Mouse (Mus musculus): ENCODE measurements around the gene Itga11.
"Not testable (repeated sequence)": the region's sequence is repeated elsewhere in the genome, so short reads cannot be mapped to it uniquely, and the experiment has no call there.

Itga11 gene

DNA sequence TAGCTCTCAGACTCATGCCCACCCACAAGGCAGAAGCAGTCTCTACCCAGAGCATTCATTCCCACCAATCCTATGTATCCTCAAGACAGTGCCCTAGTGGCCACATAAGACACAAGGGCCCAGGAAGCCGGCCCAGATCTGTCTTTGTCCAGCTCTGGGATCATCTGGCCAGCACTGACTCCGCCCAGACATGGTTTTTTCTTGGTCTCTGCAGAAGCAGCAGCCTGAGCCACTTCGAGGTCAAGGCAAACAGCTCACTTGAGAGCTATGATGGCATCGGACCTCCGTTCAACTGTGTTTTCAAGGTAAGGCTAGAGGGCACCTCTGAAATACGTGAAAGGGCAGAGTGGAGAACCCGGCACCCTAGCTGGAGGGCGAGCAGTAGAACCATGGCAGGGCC lies 95.1 kb downstream of the Itga11 start:
- no peak for DNase-seq

DNA sequence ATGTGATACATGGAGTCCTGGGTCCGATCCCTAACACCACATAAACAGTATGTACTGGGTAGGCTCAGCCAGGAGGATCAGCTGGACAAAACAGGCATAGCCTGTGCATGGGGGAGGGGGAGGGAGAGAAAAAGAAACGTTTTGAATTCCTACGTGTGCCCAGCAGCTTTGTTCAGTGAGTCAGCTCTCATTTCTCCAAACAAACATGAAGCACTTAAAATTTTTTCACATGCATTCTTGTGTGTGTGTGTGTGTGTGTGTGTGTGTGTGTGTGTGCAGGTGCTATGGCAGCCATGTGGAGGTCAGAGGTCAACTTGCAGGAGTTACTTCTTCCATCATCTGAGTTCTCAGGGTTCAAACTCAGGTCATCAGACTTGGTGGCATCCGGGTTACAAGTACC lies 97.8 kb downstream of the Itga11 start:
- DNase-seq: no peak

DNA sequence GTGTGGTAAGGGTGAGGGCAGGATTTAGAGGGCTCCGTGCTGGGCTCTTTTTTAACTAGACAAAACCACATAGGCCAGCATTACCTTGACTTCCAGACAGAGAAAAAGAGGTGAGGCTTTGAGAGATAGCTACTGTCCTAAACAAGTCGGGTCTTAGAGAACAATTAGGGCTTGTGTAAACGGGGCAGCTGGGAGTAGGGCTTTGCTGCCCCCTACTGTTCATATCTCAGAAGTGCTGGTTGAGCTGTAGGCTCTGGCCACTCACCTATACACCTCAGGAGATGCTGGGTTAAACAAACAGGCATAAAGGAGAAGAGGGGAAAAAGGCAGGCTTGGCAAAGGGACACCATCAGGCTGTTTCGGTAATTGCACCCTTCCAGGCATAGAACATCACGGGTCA lies 99.8 kb downstream of the Itga11 start:
- peak; percentile 54 for DNase-seq

DNA sequence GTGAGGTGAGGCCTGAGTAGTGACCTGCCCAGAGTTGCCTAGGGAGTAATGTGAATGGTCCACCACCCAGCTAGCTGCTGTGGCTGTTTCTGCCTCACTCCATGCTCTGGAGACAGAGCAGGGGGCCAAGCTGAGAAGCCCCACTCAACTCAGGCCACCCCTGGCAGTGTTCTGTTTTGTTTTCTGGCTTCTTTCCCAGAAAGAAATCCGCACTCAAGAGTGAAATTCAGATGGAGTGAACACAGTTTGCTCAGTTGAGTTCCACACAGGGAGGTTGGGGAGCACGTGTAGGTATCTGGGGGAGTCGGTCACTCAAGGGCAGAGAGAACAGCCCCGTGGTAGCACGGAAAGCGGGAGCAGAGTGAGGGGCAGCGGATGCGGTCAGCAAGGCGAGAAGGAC lies 101.1 kb downstream of the Itga11 start:
- no peak for DNase-seq

DNA sequence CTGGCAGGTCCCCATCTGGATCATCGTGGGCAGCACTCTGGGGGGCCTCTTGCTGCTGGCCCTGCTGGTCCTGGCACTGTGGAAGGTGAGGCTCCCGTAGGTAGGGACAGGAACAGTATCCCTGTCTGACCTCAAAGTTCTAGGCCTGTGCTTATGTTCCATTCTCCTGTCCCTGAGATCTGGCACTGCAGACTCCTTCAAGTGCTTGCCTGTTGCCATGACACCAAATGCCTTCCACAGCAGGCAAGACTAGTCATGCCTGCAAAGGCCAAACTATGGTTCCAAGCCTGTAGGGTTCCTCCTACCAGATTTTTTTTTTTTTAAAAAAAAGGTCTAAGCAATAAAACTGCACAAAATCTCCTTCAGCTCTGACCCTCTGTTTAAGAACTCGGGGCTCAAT lies 104.3 kb downstream of the Itga11 start:
- DNase-seq: no peak

DNA sequence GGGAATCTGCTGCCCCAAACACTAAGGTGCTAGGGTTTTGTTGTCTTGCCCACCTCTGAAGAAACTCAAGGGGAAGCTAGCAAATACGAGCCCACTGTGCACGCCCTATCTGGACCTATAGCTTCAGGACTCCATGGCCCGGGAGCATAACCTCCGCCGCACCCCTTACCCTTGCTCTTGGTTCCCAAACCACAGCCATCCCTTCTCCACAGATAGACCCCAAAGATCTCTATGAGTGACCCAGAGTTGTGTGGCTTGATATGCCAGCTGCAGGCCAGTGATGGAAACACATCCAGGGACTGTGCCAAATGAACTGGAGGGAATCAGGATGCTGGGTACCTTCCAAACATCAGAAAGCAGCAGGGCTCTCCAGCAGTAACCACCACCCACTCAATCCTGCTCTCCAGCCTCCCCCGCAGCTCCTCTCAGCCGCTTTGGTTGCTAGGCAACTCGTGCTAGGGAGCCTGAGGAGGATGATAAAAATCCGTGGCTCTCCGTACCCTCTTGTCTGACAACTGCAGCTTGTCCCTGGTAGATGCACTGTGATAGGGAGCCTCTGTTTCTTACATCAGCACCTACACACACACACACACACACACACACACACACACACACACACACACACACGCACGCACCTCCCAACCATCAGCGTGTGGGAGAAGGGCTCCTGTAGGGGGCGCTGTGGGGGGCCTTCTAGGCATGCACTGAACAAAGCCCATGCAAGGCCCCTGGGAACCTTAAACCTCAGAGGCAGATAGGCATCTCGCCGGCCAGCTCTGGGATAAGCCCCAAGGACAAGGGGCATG lies 105.6 kb downstream of the Itga11 start:
- peak; percentile 46 for DNase-seq

DNA sequence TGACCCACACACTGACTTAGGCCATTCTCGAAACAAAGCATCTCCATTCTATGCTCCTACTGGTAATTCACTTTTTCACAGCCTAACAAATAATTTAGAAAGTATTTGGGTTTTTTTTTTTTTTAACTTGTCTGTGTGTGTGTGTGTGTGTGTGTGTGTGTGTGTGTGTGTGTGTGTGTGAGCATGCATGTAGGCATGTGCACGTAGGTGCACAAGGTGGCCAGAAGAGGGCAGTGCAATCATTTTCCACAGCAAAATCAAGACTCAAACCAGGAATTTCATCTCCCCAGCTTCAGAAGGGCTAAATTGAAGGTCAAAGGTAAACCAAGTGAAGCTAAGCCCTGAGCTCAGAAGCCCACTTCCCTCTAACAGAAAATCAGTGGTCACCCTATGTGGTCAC lies 106.6 kb downstream of the Itga11 start:
- DNase-seq: no peak

DNA sequence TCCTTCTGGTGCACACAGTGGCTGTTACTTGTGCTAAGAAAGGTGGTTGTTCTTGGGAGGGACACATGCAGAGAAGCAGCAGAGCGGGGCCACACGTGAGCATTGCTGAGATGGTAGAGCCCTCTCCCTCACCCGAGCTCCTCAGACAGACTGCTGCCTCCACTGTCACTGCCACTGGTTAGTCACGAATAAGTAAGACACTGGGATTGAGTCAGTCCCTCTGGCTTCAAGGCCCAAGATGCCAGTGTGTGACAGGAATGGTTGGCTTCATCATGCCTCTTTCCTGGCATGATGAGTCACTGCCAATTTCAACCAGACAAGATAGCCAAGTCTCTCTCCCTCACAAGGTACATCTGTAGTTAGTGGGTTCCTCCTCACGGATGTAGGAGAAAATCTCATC lies 109.1 kb downstream of the Itga11 start:
- no peak for DNase-seq

DNA sequence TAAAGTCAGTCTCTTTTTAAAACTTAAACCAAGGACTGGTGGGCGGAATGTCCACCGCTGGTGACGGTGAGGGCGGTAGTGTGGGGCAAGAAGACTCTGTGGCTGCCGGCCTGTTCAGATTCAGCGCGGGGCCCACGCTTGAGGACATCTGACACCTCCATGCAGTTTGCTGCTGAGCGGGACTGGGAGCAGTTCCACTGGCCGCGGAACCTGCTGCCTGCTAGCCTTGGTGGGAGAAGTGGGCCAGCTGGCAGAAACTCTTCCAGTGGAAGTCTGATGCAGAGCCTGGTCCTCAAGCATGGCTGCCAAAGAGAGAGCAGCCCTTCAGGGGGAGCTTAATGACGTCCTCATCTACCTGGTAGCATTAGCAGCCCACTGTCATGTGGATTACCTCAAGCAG lies 112.2 kb downstream of the Itga11 start:
- no peak for DNase-seq

DNA sequence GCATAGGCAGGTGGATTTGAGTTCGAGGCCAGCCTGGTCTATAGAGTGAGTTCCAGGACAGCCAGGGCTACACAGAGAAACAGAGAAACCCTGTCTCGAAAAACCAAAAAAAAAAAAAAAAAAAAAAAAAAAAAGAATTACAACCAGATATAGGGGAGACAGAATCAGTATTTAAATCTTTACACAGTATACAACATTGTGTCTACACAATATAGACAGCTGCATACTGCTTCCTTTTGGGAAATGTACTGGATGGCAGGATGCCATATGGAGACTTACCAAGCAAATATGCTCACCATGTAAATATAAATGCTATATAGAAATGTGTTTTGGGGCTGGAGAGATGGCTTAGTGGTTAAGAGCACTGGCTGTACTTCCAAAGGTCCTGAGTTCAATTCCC lies 121.6 kb downstream of the Itga11 start:
- DNase-seq: not testable (repeated sequence)

DNA sequence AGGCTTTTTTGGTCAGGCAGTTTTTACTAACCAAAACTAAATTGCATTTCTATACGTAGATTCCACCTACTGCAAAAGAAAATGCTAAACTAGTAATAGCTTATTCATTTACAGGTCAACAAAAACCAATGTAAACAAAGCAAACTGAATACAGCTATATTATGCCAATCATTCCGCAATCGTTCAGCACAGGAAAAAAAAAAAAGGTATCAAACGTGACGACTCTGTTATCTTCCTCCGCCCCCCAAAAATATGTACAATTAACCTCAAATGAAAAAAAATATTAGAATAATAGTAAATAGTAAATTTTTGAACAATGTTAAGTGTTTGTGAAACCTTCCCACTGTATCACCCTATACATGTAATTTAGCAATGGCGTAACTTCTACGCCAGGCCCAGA lies 132.5 kb downstream of the Itga11 start:
- no peak for DNase-seq

DNA sequence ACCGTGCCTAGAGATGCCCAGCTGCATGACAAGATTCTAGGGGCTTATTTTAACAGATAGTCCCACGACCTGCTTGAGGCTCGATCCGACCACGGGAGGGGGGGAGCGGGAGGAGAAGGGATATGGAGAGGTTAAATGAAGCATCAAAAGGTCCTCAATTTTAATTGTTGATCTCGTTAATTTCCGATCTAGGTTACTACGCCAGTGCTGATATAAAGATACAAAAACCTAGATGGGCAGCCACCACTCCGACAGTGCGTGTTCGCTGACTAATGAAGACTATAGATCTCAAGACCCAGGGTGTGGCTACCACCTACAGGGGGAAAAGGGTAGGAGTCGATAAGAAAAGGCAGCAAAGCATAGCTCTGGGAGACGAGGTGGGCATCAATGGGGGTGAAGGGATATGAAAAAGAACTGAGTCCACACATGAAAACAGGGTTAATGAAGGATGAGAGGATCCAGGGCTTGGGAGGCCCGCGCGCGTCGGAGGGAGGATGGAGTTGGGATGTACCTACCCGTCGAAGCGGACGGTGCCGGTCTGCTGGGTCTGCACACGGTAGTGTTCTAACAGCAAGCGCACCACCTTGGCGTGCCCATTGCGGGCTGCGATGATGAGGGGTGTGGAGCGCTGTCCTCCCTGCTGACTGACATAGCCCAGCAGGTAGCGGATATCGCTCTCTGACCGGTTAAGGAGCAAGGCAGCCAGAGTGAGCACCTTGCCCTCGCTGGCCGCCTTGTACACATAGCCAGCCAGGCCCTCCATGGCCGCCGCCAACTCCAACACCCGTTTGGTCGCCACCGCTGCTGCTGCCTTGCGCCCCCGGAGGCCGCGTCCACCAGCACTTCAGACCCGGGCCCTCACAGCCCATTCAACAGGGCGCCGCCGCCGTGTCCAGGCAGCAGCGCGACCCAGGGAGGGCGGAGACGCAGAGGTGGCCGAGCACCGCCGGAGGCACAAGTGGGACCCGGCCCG lies 133.2 kb downstream of the Itga11 start:
- DNase-seq: peak; percentile 74

DNA sequence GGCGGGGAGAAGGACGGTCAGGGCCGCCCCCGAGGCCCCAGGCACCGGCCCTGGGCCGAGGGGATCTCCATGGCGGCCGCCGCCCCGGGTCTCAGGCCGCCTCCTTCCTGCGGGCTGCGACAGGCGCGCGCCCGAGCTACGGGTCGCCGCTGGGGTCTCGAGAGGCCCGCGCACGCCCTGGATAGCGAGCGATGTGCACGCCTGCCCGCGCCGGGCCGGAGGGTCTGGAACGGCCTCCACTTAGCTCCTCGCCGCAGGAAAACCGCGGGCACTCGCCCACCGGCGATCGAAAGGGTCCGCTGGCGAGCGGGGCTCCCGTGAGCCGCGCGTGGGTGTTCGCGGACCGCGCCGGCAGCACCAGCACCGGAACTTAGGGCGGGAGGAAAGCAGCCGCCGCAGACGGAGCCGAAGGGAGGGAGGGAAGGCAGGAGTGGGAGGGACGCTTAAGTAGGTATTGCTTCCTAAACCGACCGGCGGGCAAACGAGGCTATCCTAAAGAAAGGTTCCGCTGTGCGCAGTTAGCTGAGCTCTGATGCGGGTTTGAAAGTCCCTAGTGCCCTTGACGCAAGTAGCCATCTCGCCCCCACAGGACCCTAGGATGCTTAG lies 134.0 kb downstream of the Itga11 start, which contains the start of gene Fem1b:
Gene Fem1b (minus strand): TSS at position 419 of the 606 bp plus-strand sequence.
- peak; percentile 89 for DNase-seq

DNA sequence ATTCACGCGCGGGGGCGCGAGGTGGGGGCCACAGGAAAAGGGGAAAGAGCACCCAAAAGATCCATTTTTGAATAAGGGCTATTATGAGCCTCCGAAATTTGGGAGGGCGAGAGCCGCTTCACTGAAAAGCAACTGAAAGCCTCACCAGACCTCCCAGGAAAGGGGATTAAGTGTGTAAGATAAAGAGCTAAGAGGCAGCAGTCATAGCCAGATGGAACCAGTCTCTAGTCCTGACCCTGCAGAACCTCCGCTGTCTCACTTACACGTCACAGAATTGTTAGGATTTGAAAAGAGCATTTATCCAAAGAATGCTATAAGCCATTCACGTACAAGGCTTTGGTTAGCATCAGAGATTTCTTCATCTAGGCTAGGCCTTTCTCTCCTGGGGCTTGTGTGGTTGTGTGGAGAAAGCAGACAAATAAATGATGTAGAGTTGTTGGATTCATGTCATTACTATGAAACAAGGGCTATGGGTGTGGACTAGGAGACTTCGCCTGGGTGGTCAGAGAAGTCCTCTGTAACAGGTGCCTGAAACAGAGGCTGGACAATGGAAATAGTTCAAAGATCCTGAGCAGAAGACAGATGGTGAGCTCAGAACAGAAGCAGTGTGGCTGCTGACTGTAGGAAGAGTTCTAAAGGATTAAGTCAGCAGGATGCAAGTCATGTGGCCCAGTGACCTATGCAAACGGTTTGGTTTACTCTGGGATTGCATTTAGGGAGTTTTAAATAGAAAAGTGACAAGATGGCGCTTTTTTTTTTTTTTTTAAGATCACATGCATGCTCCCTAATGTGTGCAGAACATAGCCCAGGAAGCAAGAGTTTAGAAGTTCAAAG lies 134.8 kb downstream of the Itga11 start:
- DNase-seq: no peak

DNA sequence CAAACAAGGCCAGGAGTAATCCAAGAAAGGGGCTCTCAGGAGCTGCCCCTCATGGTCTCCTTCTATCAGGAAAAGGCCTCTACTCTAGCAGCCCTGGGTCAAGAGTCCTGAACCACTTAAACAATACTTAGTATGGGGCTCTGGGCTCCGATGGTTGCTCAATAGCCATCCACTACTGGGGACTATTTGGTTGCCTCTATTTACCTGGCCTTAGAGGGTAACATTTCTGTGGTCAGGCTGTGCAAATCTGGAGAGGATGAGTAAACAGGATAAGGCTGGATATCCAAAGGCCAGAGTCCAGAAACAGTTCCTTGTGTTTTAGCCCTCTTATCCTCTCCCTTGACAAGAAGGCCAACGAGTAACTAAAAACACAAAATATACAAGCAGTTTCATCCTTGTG lies 137.1 kb downstream of the Itga11 start:
- no peak for DNase-seq

DNA sequence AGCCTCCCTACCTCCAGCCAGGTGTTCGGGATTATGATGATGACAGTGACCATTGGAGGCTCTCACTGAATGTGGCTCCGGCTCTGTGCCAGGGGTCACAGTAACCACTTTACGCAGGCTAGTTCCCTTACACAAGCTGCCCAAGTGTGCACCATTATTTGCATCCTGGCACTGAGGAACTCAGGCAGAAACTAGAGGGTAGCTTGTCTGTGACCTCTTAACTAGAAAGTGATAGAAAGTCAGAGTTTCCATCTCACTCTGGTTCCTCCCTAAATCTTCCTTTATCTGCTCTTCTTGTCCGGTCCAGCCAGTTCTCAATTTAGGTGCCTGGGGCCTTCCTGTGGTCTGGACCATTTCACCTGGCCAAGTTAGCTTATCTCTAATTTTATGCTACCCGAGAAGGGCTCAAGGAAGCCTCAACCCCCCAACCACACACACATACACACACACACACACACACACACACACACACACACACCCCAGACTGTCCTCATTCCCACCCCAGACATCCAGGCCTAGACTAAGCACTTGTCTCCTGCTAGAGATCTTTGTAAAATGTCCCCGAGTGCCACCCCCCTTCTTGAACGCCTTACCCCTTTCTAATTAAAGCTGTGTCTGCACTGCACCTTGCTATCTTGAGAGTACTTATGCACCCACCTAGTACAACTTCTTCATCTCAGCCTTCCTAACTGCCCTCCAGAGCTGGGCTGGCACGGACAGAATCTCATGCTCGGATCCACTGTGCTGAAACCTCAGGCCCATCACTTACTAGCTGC lies 138.9 kb downstream of the Itga11 start:
- no peak for DNase-seq

DNA sequence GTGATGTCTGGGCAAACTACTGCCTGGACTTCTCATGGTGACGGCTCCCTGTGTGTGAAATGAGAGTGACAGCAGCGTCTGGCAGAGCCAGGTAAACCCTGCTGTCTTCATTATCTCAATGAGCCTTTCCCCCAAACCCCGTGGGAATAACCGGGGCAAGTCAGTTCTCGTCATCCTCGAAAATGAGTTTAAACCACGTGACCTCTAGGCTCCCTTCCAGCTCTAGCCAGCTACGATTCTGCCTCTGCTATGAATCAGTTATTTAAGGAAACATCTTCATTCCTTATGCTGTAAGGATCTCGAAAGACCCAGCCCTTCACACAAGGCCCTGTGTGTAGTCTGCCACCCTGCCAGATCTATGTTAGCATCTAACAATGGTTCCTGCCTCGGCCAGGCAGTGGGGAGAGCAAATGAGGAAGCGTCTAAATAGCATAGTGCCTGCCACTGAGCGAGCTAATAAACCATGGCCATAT lies 139.5 kb downstream of the Itga11 start:
- no peak for DNase-seq

DNA sequence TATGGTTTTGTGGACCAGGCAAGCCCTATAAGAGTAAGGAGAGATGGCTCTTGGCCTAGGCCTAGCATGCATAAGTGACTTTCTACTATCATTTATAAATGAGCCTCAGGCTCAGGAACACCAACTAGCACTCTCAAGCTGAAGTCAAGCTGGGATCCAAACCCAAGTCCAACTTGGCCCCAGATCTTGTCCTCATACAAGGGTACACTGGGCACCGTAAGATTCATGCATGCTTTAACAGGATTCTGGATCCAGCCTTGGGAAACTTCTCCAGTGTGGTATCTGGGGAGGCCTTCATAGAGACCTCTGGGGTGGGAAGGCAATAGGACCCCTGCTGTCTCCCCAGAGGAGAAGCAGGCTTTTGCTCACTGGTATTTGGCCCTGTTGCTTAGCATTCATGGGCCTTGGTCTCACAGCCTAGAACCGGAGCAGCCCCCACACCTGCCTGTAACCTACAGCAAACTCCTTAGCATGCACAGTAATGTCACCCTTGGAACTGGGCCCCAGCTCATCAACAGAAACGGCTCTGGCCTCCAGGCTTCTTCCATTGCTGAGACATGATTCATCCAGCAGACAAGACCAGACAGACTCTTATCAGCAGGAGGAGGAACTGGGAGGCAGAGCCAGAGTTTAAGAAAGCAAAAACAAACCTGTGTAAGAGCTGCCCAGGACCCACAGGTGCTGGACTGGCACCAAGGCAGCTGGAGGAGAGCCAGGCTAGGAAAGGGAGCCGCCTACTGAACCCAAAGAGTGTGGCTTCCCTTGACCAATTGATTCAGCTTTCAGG lies 140.4 kb downstream of the Itga11 start:
- DNase-seq: no peak

DNA sequence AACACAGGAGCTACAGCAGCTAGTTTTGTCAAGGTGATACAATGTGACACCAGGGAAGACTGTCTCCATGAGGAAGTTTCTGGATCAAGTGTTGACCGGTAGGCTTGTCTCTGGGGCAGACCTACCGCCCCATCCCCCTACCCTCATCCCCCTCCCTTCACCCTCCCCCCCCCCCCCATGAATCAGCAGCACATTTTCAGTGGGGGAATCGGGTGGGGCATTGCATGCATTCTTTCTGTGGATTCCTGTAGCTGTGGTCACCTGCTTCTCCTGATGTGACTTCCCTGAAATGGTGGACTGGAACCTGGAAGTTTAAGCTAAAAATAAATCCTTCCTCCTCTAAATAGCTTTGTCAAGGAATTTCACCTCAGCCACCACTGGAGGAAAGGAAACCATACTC lies 141.9 kb downstream of the Itga11 start:
- DNase-seq: no peak

DNA sequence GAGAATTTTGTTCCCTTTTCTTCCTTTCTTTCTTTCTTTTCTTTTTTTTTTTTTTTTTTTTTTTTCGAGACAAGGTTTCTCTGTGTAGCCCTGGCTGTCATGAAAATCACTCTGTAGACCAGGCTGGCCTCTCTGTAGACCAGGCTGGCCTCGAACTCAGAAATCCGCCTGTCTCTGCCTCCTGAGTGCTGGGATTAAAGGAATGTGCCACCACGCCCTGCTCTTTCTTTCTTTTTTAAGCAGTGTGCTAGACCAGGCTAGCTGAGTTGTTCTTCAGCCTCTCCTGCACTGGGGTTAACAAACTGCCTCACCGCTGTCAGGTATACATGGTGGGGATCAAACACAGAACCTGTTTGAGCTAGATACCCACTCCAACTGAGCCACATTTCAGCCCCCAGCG lies 142.3 kb downstream of the Itga11 start:
- DNase-seq: not testable (repeated sequence)

DNA sequence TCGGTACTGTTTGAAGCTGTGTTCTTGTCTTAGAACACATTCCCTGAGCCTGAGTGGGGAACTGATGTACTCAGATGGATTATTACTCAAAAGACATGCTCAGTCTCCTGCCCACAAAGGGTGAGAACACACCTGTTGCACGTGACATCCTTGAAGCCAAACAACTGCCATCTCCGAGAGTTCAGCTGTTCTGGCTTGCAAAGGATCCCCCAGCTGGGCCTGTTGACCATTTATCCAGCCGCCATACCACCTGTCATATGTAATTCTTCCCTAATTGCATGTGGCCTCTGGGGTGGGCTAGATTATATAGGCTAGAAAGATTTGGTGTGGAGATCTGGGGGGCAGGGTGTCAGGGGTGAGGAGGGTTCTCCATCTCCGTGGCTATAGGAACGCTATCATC lies 143.2 kb downstream of the Itga11 start:
- no peak for DNase-seq

Data from liver (tissue).